Mouse (Mus musculus) erythroblast, embryonic 14.5 days (primary cell): ENCODE data around the gene Ankzf1. TPM values are rescaled to one million over a fixed set of nuclear protein-coding genes. Genes with fewer than 3 reads are reported as not detected.

ENCODE experiments used
- H3K27me3 ChIP-seq: 2 replicates; pipeline ENCODE4 v1.6.1; 2012; ENCODE audit warnings: inconsistent platforms; ENCODE audit not compliant: control insufficient read depth
- H3K36me3 ChIP-seq: 2 replicates; pipeline ENCODE4 v1.6.1; 2012; ENCODE audit warnings: mild to moderate bottlenecking, inconsistent platforms; ENCODE audit not compliant: control insufficient read depth
- H3K4me1 ChIP-seq: 2 replicates; pipeline ENCODE4 v1.6.1; 2012; ENCODE audit warnings: inconsistent platforms; ENCODE audit not compliant: control insufficient read depth
- H3K4me3 ChIP-seq: replicated peaks from 2 replicates; pipeline ENCODE3; 2012; ENCODE audit warnings: moderate library complexity, mild to moderate bottlenecking, inconsistent platforms
- H3K9me3 ChIP-seq: 2 replicates; pipeline ENCODE4 v1.6.1; 2012; ENCODE audit warnings: low read length, inconsistent platforms, mixed read lengths; ENCODE audit not compliant: control insufficient read depth
- GATA1 ChIP-seq: IDR thresholded peaks from 2 replicates; pipeline ENCODE4 v1.6.1; 2012; ENCODE audit warnings: low read length, inconsistent platforms, mixed read lengths
- TAL1 ChIP-seq: IDR thresholded peaks from 3 replicates; pipeline ENCODE4 v1.6.1; 2012; ENCODE audit warnings: low read length, inconsistent platforms, mixed read lengths
- polyA plus RNA-seq: library from polyadenylated mRNA; stranded (reverse); fragments of >175 nt; gene quantifications from 2 replicates; pipeline ENCODE4 v1.2.3, GENCODE M21; 2012

The Ankzf1 gene
- polyA plus RNA-seq: 0.98 and 1.2 TPM in 2 replicates

GRCm38 (mm10) chr1:75191622-75192402 is at the start of gene Ankzf1, which contains the start of gene Atg9a:
TSS of gene Ankzf1 (plus strand) at chr1:75192151.
TSS of gene Atg9a (minus strand) at chr1:75192196.
- Histone ChIP-seq H3K27me3 (no peaks in the 10 kb centered on the region), H3K9me3 (no peaks in the 10 kb centered on the region), H3K4me1 (peaks cover 54% of the 10 kb centered on the region), H3K36me3 (peaks cover 63% of the 10 kb centered on the region), H3K4me3 (peak within 1 kb of the TSS; percentile 92)
- TF ChIP-seq TAL1 (no peak), GATA1 (no peak)

GRCm38 (mm10) chr1:75142301-75143261 is 49.4 kb upstream of the Ankzf1 start, which contains the start of the genes Cnppd1 and Retreg2:
TSS of gene Cnppd1 (minus strand) at chr1:75142711.
TSS of gene Retreg2 (plus strand) at chr1:75142778.
- Histone ChIP-seq H3K4me3 (peak within 1 kb of the TSS; percentile 85), H3K27me3 (no peaks in the 10 kb centered on the region), H3K36me3 (peaks cover 81% of the 10 kb centered on the region), H3K9me3 (no peaks in the 10 kb centered on the region), H3K4me1 (peaks cover 94% of the 10 kb centered on the region)
- TF ChIP-seq TAL1 (no peak), GATA1 (no peak)

GRCm38 (mm10) chr1:75145589-75145988 is 46.4 kb upstream of the Ankzf1 start:
- Histone ChIP-seq H3K36me3 (peaks cover 79% of the 10 kb centered on the region), H3K4me1 (peaks cover 69% of the 10 kb centered on the region), H3K27me3 (no peaks in the 10 kb centered on the region), H3K9me3 (no peaks in the 10 kb centered on the region), H3K4me3 (peak overlapping the region; percentile 85)
- no peak for TF ChIP-seq TAL1
- no peak for TF ChIP-seq GATA1

- Histone ChIP-seq H3K9me3 (no peaks in the 10 kb centered on the region), H3K4me3 (no peak overlapping the region), H3K36me3 (peaks cover 72% of the 10 kb centered on the region), H3K27me3 (no peaks in the 10 kb centered on the region), H3K4me1 (peaks cover 51% of the 10 kb centered on the region)
- TF ChIP-seq GATA1 (no peak), TAL1 (no peak)
Measured at GRCm38 (mm10) chr1:75147411-75148135, 44.4 kb upstream of the Ankzf1 start.

DNA sequence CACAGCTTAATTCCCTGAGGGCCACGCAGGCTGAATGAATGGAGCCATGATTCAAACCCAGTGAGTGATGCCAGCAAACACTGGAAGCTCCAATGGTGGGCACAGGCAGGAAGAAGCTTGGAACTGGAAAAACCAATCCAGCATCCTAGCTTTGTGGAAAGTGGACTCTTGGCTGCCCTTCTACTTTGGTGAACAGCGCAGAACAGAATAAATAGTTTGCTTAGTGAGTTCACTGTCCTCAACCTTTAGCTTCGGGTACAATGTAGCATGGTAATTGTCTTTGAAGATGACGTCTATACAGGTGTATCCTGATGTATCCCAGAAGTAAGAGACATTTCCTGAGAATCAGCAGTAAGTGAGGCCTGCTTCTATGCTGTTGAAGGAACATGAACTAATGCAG is 43.2 kb upstream of the Ankzf1 start:
- peaks cover 68% of the 10 kb centered on the region for H3K36me3 ChIP-seq

GRCm38 (mm10) chr1:75155837-75156236 is 36.1 kb upstream of the Ankzf1 start:
- H3K36me3 ChIP-seq: peaks cover 3% of the 10 kb centered on the region; the same call in 1 of the 2 replicates
- no peaks in the 10 kb centered on the region for H3K9me3 ChIP-seq
- H3K4me3 ChIP-seq: no peak overlapping the region
- H3K4me1 ChIP-seq: peaks cover 57% of the 10 kb centered on the region
- no peak for TF ChIP-seq TAL1
- TF ChIP-seq GATA1: no peak
- H3K27me3 ChIP-seq: no peaks in the 10 kb centered on the region

More for the DNA sequence above, 43.2 kb upstream of the Ankzf1 start:
- TF ChIP-seq TAL1: no peak
- no peak for TF ChIP-seq GATA1
- peaks cover 43% of the 10 kb centered on the region for H3K4me1 ChIP-seq
- no peaks in the 10 kb centered on the region for H3K27me3 ChIP-seq
- H3K4me3 ChIP-seq: no peak overlapping the region
- no peaks in the 10 kb centered on the region for H3K9me3 ChIP-seq

- Histone ChIP-seq H3K27me3 (no peaks in the 10 kb centered on the region), H3K36me3 (peaks cover 3% of the 10 kb centered on the region; the same call in 1 of the 2 replicates), H3K9me3 (peaks cover 6% of the 10 kb centered on the region; the same call in 1 of the 2 replicates), H3K4me1 (peaks cover 64% of the 10 kb centered on the region), H3K4me3 (no peak overlapping the region)
- TF ChIP-seq GATA1 (no peak), TAL1 (no peak)
Measured at GRCm38 (mm10) chr1:75158990-75159389, 33.0 kb upstream of the Ankzf1 start.

DNA sequence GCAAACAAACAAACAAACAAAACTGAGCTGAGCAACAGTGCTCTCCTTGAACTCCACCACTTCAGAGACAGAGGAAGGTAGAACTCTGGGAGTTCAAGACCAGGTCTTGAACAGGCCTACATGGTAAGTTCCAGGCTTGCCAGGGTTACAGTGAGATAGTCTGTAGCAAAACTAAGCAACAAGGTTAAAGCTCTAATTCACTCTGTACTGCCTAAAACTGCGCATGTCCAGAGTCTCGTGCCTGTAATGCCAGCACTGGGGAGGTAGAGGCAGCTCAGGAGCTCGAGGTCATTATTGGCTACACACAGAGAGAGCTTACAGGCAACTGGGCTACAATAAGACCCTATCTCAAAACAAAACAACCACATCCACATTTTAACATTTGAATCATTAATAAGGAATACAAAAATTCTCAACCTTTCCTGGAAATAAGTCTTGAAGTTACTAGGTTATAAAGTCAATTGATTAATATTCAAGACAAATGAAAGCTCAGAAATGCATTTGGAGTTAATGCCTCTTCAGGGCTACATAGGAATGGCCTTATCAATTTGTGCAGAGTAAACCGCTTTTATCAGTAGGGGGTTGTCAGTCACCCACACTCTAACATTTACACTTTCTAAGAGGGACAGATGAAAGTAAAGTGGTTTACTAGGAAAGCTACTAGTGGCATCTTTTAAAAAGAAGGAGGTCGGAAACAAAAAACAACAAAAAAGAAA is 32.3 kb upstream of the Ankzf1 start:
- peak overlapping the region; percentile 26 for H3K4me3 ChIP-seq
- peaks cover 62% of the 10 kb centered on the region for H3K4me1 ChIP-seq
- peaks cover 3% of the 10 kb centered on the region; the same call in 1 of the 2 replicates for H3K36me3 ChIP-seq
- no peak for TF ChIP-seq TAL1
- TF ChIP-seq GATA1: peak; percentile 56
- no peaks in the 10 kb centered on the region for H3K27me3 ChIP-seq
- peaks cover 6% of the 10 kb centered on the region; the same call in 1 of the 2 replicates for H3K9me3 ChIP-seq
